Mouse (Mus musculus) skeletal muscle tissue, adult 2 months (tissue): ENCODE results near the gene Wdr20.
"Not testable (repeated sequence)": the region's sequence is repeated elsewhere in the genome, so short reads cannot be mapped to it uniquely, and the experiment has no call there.

Experiments
- DNase-seq: peaks from one replicate; pipeline ENCODE4 v3.0.0-alpha.2; 2012; ENCODE audit warnings: low read depth, low spot score

The Wdr20 gene

DNA sequence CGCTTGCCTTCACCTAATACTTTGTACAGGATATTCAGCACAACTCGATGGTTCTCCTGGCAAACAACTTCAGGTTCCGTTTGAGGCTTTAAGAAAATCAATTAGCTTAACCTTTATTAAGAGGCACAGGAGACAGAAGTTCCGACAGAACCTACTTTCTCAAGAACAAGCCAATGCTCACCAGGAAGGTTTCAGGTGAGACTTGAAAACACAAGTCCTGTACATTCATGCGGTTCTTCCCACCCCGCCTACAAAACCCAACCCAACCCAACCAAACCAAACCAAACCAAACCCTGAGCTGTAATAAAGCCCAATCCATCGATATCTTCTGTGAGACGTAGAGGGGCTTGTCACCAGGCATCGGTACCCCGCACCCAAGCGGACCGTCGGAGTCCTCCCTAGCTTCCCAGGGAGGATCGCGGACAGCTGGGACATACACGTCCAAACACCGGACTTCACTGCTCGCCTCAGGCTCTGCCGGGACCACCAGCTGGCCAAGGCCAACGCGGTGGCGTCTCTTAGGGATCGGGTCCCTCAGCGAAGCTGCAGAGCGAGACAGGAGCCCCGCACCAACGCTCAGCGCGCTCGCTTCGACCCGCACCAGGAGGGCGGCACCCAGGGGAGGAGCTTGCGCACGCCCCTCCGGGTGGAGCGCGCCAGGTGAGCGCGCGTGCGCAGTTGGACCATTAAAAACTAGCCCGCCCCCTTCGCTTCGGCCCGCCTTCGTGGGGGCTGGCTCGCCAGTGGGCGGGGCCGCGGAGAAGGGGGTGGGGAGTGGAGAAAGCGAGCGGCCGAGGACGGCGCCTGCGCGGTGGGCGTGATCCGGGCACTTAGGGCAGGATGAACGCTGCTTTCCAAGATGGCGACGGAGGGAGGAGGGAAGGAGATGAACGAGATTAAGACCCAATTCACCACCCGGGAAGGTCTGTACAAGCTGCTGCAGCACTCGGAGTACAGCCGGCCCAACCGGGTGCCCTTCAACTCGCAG lies at the start of gene Wdr20:
Gene Wdr20 (plus strand): TSS at position 775 of the 988 bp plus-strand sequence.
- peak; percentile 96 for DNase-seq

DNA sequence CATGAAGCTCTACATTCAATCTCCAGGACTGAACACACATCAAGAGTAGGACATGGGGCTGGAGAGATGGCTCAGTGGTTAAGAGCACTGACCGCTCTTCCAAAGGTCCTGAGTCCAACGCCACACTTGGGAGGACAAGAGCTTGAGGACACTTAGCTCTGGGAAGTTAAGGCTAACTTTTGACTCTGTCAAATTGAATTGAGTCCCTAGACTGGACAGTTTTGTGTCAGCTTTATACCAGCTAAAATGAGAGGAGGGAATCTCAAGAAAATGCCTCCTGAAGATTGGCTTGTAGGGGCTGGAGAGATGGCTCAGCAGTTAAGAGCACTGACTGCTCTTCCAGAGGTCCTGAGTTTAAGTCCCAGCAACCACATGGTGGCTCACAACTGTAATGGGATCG lies 48.8 kb upstream of the Wdr20 start:
- not testable (repeated sequence) for DNase-seq

DNA sequence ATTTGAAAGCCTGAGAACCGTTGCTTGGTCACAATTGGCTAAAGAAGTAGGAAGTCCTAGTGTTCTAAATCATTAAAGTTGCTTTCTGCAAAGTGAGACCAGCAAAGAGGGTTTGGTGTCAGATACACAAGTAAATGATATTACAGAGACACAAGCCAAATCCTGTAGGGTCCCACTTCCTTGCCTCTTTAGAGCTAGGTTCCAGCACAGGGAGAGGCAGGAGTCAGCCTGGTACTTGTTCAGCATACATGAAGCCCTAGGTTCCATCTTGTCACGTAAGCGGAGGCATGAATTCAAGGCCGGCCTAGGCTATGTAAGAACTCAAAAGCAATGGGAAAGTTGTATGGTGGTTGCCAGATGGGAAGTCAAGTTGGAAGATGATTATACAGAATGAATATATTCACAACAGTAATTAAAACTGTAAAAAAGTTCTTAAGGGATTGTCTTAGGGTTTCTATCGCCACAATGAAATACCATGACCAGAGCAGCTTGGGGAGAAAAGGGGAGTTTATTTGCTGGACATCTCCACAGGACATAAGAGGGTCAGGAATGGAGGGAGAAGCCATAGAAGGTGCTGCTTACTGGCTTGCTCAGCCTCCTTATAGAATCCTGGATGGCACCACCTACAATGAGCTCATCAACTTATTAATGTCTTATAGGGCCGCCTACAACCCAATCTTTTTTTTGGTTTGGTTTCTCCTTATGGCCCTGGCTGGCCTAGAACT lies 47.7 kb upstream of the Wdr20 start:
- DNase-seq, result no peak

DNA sequence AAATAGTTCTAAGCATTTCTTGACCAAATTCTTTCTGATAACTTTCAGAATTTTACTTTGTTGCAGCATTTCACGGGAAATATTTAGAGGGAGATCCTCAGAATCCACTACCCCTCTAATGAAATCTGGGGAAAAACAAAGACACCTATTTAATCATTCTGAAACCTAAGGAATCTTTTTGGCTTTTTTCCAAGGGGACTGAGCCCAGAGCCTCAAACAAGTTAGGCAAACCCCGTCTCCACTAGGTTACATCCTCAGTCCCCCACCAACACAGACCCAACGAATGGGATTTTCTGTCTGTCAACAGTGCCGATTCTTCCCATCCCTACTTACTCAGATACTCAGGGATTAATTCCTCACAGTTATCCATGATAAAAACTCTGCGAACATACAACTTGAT lies 44.4 kb upstream of the Wdr20 start:
- not testable (repeated sequence) for DNase-seq

DNA sequence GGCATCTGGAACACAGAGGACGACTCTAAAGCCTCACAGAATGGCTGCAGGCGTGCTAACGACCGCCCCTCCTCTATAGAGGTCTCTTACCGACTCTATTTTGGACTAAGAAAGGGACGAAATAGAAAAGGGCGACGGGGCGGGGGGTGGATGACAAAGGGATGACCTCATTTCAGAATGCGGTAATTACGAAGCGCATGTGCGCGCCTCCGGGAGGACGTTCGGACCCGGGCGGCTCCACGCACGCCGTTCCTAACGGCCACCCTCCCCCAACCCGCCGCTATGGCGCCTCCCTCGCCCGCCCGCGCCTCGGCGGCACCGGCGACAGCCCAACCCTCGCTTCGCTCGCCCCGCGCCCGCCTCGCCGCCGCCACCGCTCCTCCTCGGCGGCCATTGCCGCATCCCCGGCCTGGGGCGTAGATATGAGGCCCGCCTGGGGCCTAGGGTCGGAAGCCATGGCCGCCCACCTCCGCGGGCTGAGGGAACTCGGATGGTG lies 42.0 kb upstream of the Wdr20 start:
- no peak for DNase-seq

DNA sequence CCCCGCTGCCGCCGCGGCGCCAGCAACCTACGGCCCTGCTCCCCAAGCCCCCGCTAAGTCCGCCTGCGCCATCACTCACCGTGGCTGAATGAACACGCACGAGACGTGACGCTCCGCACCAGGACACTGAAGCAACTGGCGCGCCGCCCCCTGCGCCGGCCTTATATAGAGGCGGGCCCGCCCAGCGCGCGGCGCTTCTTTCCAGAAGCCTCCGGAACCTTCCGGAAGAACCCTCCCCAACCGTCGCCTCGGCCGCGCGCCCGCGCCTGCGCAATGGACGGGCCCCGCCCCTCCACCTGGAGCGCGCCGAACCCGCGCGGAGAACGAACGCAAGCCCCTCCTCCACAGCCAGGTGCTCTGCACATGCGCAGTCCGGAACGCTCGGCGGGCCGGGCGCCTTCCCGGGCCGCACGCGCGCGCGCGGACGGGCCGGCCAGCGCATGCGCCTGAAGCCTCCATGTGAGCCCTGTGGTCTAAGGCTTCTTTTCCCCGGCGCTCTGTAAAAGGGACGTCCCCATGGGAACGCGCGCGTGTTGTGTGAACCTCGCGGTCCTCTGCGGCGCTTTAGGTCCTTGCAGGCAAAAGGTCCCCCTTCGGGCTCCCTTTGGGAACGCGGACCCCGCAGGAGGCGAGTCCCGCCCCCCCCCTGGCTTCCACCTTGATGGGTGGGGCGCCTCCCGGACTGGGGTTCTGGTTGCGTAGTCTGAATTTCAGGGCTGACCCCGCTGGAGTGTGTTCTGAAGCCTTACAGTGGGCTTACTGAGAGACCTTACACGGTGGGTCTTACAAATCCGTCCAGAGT lies 41.4 kb upstream of the Wdr20 start:
- DNase-seq, result peak; percentile 98

DNA sequence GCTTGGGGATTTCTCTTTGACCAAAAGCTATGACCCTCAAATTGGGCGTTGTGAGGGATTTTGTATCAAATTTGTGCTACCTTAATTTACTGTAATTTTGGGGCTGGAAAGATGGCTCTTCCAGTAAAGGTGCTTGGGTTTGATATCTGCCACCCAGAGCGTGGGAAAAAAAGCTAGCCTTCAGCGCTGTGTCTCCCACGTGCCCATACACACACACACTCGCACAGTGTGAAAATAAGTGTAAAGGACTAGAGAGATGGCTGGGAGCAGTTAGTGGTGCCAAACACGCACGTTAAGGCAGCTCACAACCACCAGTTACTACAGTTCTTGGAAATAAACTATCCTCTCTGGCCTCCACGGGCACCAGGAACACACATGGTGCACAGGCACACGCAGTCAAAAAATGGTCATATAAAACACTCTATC lies 40.8 kb upstream of the Wdr20 start:
- no peak for DNase-seq

DNA sequence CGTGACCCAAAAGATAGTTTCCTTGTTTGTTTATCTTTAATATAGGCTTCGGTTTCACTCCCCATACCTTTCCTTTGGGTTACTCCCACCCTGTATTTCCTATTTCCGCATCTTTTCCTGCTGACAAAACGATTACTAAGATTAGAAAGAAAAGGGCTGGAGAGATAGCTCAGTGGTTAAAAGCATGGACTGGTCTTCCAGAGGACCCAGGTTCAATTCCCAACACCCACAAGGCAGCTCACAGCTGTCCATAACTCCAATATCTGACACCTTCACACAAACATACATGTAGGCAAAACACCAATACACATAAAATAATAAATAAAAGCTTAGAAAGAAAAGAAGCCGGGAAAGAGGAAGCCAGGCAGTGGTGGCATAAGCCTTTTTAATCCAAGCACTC lies 40.3 kb upstream of the Wdr20 start:
- DNase-seq, result no peak

DNA sequence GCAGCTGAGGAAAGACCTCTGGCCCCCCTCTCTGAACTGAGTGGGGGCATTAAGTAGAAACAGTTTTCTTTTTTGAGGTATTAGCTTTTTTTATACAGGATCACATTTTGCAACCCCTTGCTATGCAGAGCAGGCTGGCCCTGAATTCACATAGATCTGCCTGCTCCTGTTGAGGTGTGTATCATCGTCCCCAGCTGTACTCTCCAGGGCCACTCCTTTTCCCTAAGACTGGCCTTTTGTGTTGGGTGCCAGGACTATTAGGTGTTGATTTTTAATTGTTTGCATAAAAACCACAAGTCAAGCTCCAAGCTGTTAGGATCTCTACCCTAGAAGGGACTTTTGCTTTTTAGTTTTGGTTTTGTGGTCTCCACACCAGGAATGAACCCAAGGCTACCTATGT lies 39.7 kb upstream of the Wdr20 start:
- no peak for DNase-seq

DNA sequence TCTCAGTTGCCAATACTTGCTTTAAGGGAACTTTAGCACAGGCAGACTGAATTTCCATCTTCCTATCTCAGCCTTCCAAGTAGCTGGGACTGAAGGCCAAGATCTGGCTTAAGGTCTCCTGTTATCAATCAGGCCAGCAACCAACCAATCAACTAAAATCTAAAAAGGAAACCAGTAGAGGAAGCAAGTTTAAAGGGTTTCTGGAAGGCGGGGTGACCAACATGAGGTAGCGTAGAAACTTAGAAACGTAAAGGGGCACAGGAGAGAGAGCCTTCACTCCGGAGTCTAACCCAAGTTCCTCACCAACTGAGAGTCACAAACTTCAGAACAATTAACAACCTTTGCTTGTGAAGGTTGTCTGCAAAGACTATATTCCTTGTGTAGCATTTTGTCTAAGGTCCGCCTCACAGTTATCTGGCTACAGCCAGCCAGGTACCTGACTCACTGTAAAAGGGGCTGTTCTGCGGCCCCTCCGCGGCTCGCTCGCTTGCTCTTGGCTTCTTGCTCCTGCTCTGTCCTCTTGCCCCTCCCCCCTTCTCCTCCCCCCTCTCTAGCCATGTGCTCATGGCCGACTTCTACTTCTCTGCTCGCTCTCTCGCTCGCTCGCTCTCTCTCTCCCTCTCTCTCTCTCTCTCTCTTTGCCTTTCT lies 39.1 kb upstream of the Wdr20 start:
- DNase-seq, result no peak

DNA sequence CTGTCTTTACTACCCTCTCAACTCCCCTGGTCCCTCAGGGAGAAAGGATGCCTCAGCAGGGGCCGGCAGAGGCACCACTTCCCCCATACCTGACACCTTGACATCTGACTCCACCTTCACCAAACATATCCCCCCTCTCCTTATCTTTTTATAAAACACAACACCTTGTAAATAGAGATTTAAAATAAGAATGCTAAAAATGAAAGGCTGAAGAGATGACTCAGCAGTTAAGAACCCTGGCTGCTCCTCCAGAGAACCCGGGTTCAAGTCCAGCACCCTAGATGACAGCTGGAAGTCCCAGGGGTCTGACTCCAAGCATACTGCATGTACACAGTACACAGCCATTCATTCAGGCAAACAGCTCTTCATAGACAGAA lies 38.6 kb upstream of the Wdr20 start:
- DNase-seq, result no peak

DNA sequence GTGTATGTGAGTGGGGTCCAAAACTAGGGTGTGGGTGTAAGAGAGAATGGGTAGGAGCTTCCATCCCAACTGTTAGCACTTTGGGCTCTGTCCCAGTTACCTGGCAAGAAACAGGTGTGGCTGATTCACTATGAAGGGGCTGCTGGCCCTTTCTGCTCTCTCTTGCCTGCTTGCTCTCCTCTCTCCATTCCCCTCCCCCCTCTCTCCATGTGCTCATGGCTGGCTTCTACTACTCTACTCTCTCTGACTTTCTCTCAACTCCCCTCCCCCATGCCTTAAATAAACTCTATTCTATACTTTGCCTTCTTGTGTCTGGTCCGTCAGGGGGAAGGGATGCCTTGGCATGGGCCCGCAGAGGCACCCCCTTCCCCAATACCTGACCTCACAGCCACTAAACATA lies 37.0 kb upstream of the Wdr20 start:
- no peak for DNase-seq

DNA sequence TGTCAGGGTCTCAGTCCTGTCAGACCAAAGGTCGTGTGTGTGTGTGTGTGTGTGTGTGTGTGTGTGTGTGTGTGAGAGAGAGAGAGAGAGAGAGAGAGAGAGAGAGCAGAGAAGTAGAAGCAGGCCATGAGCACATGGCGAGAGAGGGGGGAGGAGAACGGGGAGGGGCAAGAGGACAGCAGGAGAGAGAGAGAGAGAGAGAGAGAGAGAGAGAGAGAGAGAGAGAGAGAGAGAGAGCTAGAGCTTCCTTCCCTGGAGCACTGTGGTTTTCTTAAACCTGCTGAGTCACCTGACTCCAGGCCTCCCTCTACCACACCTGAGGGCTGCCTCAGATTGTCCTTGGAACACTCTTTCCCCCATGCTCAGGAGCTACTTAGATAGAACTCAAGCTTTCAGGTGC lies 36.4 kb upstream of the Wdr20 start:
- DNase-seq, result not testable (repeated sequence)

DNA sequence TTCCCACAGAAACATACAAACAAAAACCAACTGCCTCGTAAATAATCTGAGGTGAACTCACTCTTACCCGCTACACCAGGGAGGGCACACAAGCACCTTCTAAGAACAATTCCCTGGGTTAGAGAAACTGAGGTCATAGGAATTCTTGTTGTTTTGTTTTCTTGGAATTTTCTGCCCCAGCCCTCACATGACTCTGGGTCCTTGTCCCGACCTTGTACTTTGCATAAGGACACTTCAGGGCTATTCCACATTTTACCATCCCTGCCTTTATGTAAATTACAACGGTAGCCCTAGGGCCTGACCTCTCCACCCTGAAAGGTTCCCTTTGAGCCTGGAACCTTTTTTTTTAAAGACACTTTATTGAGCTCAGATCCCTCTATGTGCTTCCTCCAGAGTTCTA lies 35.2 kb upstream of the Wdr20 start, which contains the start of gene Hsp90aa1:
Gene Hsp90aa1 (minus strand): TSS at position 173 of the 400 bp plus-strand sequence.
- no peak for DNase-seq

DNA sequence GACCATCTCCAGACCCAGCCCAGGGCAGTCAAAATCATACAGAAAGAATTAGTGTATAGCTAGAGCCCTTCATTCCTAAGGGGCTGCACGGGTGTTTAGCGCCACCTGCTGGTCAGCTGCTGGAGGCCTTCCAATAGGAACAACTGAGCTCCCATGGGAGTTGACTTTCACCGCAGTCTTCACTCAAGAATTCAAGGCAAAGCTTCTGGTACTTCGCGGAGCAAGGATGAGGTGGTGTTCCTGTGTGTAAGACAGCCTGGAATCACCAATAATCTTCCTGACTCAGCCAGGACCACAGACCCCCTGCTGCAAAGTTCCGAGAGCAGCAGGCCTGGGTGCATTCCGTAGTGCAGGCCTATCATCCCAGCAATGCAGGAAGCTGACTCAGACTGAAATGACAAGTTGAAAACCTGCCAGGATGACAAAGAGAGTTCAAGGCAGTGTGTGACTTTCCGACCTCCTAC lies 34.7 kb upstream of the Wdr20 start:
- DNase-seq, result peak; percentile 75

DNA sequence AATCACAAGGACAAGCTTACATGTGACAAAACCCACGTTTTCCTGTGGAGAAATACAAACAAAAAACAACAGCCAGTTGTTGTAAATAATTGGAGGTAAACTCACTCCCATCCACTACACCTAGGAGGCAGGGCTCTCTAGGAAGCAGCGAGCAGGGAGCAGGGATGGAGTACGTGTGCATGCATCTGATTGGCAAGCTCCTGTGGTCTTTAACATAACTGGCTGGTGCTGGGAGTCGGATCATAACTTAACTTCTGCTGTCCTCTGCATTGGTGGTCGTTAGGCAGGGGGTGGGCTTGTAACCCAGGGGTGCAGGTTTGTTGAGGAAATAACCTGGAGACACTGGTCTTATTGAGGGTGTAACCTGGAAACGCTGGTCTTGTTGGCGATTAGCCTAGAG lies 34.1 kb upstream of the Wdr20 start:
- no peak for DNase-seq

DNA sequence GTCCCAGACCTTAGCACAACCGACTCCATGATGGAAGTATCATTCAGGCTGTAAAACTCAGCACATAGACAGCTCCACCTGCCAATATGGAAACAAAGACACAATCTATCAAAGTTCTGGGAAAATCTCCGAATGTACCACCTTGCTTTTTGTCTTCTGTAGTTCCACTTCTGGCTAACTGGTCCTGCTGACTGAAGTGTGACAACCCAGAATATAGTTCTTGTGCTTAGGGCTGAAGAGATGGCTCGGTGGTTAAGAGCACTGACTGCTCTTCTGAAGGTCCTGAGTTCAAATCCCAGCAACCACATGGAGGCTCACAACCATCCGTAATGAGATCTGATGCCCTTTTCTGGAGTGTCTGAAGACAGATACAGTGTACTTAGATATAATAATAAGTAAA lies 32.3 kb upstream of the Wdr20 start:
- not testable (repeated sequence) for DNase-seq

DNA sequence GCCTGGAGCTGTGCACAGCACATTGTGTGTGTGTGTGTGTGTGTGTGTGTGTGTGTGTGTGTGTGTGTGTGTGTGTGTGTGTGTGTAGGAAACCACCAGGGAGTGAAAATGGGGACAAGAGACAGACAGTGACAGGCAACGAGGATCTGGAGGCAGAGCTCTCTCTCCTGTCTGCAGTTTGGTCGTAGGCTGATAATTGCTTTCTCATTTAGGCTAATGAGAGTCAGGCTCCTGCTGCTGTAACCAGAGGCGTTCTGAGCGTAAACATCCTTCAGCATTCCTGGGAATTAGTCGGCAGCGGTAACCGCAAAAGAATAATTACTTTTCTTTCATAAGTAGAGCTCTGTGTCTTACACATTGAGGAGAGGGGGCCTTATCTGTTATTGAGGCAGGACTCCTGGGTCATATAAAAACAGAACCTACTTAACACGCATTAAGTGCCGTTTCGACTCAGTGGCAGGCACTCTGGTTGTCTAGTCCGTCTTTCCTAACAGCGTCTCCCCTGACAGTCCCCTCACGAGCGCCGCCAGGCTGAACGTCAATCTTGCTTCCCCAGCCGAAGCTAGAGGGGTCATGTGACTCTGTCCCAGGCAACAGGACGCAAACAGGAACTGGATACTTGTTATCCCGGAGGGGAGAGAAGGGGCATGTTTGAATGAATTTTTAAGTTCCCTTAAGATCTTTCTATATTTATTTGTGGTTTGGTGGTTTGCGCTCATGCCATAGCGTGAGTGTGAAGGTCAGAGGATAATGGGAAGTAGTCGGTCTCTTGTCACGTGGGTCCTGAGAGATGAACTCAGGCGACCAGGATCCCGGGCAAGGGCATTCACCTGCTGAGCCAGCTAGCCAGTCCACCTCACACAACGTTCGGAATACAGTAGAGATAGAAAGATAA lies 31.2 kb upstream of the Wdr20 start:
- peak; percentile 73 for DNase-seq

DNA sequence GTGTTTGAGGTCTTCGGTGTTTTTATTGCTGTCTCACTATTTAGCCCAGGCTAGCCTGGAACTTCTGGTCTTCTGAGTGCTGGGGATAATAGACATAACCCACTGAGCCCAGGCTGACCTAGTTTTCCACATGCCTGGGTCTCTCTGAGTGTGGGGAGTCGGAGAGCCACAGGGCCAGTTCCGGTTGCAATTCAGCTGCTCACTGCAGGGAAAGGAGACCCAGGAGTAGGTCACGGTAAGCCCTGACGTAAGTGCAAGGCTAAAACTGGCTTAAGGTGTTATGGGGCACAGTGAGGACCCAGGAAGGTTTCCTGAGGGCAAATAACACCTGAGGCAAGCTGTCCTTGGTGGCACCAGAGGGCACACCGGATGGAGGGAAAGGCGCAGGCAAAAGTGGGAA lies 30.3 kb upstream of the Wdr20 start:
- DNase-seq, result no peak

DNA sequence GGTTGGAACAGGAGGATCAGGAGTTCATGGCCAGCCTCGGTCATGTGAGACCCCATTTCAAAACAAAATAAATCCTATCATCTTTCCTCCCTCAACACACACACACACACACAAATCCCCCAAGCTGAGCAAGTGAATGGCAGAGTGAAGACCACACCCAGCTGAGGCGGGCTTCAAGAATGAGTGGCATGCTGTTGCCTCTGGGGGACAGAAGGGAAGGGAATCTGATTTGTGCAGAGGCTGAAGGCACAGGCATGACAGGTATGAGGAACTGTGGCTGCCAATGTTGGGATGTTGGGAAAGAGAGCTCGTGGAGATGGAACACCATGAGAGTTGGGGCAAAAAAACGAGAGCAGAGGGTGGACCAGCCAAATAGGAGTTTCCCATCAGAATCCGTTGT lies 26.5 kb upstream of the Wdr20 start:
- no peak for DNase-seq
